Mouse (Mus musculus): ENCODE measurements around the gene Selenon. TPM values are rescaled to one million over a fixed set of nuclear protein-coding genes. Genes with fewer than 3 reads are reported as not detected.

Selenon gene
- 5.3 and 5.4 TPM in 2 replicates for polyA plus RNA-seq (2012; rRNA removed)

- DNase-seq (ENCODE audit: low read depth, low spot score) = no peak
Measured at GRCm38 (mm10) chr4:134551494-134552316, at the start of gene Selenon. TSS of gene Selenon (minus strand) at chr4:134552166.

GRCm38 (mm10) chr4:134601404-134601803 is 49.4 kb upstream of the Selenon start:
- no peak for DNase-seq (ENCODE audit: low read depth, low spot score)
- 66% methylated on average over 8 of the region's 8 CpGs for WGBS

More at GRCm38 (mm10) chr4:134551494-134552316, at the start of gene Selenon:
- 3% methylated on average over 60 of the region's 67 CpGs for WGBS

- DNase-seq (ENCODE audit: low read depth, low spot score) = no peak
- WGBS = 68% methylated on average over 7 of the region's 7 CpGs
Measured at GRCm38 (mm10) chr4:134600777-134601176, 48.8 kb upstream of the Selenon start.

GRCm38 (mm10) chr4:134600060-134600459 is 48.1 kb upstream of the Selenon start:
- no peak for DNase-seq (ENCODE audit: low read depth, low spot score)
- WGBS = 84% methylated on average over 9 of the region's 9 CpGs

- 57% methylated on average over 10 of the region's 10 CpGs for WGBS
- DNase-seq (ENCODE audit: low read depth, low spot score) = no peak
Measured at GRCm38 (mm10) chr4:134596816-134597692, 45.1 kb upstream of the Selenon start.

GRCm38 (mm10) chr4:134594731-134595439 is 42.9 kb upstream of the Selenon start:
- WGBS = 86% methylated on average over 10 of the region's 10 CpGs
- DNase-seq (ENCODE audit: low read depth, low spot score) = no peak

GRCm38 (mm10) chr4:134592442-134592841 is 40.5 kb upstream of the Selenon start:
- WGBS = 28% methylated on average over 4 of the region's 4 CpGs
- no peak for DNase-seq (ENCODE audit: low read depth, low spot score)

- DNase-seq (ENCODE audit: low read depth, low spot score) = peak; percentile 44
- WGBS = 11% methylated on average over 11 of the region's 11 CpGs
Measured at GRCm38 (mm10) chr4:134591506-134592061, 39.6 kb upstream of the Selenon start.

- 88% methylated on average over 10 of the region's 10 CpGs for WGBS
Measured at GRCm38 (mm10) chr4:134590227-134590926, 38.4 kb upstream of the Selenon start.

GRCm38 (mm10) chr4:134589786-134590185 is 37.8 kb upstream of the Selenon start:
- WGBS = 96% methylated on average over 9 of the region's 9 CpGs
- no peak for DNase-seq (ENCODE audit: low read depth, low spot score)

More at GRCm38 (mm10) chr4:134590227-134590926, 38.4 kb upstream of the Selenon start:
- DNase-seq (ENCODE audit: low read depth, low spot score) = no peak

GRCm38 (mm10) chr4:134588951-134589350 is 37.0 kb upstream of the Selenon start:
- 62% methylated on average over 5 of the region's 5 CpGs for WGBS
- DNase-seq (ENCODE audit: low read depth, low spot score) = no peak

GRCm38 (mm10) chr4:134588287-134588686 is 36.3 kb upstream of the Selenon start:
- 81% methylated on average over 9 of the region's 9 CpGs for WGBS
- DNase-seq (ENCODE audit: low read depth, low spot score) = no peak

GRCm38 (mm10) chr4:134587636-134588197 is 35.8 kb upstream of the Selenon start:
- DNase-seq (ENCODE audit: low read depth, low spot score) = no peak
- 46% methylated on average over 11 of the region's 11 CpGs for WGBS

GRCm38 (mm10) chr4:134586631-134587030 is 34.7 kb upstream of the Selenon start:
- WGBS = 75% methylated on average over 1 of the region's 1 CpGs
- no peak for DNase-seq (ENCODE audit: low read depth, low spot score)

GRCm38 (mm10) chr4:134586126-134586525 is 34.2 kb upstream of the Selenon start:
- 82% methylated on average over 7 of the region's 7 CpGs for WGBS
- no peak for DNase-seq (ENCODE audit: low read depth, low spot score)

GRCm38 (mm10) chr4:134583513-134583912 is 31.5 kb upstream of the Selenon start:
- 41% methylated on average over 3 of the region's 3 CpGs for WGBS
- DNase-seq (ENCODE audit: low read depth, low spot score) = no peak

GRCm38 (mm10) chr4:134581365-134581764 is 29.4 kb upstream of the Selenon start:
- WGBS = 76% methylated on average over 8 of the region's 8 CpGs
- no peak for DNase-seq (ENCODE audit: low read depth, low spot score)

- no peak for DNase-seq (ENCODE audit: low read depth, low spot score)
- 85% methylated on average over 15 of the region's 15 CpGs for WGBS
Measured at GRCm38 (mm10) chr4:134580351-134581148, 28.6 kb upstream of the Selenon start.

Measured in large intestine, adult 2 months (tissue).